Mouse (Mus musculus): Measurements from ENCODE around the gene Sh3bp2. TPM values are rescaled to one million over a fixed set of nuclear protein-coding genes. Genes with fewer than 3 reads are reported as not detected.

Gene Sh3bp2
- polyA plus RNA-seq, 1 experiment = 3.2 TPM

- TF ChIP-seq GATA1 (IDR thresholded peaks at IDR 0.05; ENCODE audit: low read length) = no peak
Observed at GRCm38 (mm10) chr5:34517913-34518312, 7.7 kb upstream of the Sh3bp2 start.

GRCm38 (mm10) chr5:34519389-34519910 lies 6.2 kb upstream of the Sh3bp2 start:
- no peak for TF ChIP-seq GATA1 (IDR thresholded peaks at IDR 0.05; ENCODE audit: low read length)

GRCm38 (mm10) chr5:34520458-34521209 lies 5.0 kb upstream of the Sh3bp2 start:
- no peak for TF ChIP-seq GATA1 (IDR thresholded peaks at IDR 0.05; ENCODE audit: low read length)

DNA sequence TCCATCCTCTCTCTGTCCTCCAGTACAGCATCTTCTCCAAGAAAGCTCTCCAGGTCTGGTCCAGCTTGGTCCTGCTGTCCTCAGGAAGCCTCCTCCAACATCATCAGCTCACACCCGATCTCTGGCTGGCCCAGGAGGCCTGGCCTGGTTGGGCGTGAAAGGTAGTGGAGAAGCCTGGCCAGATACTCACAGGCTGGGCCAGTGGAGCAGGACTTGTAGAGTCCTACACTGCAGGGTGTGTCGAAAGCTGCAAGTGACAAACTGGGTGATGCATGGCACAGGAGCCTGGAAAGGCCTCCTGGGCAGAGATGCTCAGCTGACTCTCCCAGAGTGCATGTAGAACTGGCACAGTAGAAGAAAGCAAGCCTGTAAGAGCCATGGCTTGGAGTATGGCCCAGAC lies 4.3 kb upstream of the Sh3bp2 start:
- TF ChIP-seq GATA1 (IDR thresholded peaks at IDR 0.05; ENCODE audit: low read length) = no peak

DNA sequence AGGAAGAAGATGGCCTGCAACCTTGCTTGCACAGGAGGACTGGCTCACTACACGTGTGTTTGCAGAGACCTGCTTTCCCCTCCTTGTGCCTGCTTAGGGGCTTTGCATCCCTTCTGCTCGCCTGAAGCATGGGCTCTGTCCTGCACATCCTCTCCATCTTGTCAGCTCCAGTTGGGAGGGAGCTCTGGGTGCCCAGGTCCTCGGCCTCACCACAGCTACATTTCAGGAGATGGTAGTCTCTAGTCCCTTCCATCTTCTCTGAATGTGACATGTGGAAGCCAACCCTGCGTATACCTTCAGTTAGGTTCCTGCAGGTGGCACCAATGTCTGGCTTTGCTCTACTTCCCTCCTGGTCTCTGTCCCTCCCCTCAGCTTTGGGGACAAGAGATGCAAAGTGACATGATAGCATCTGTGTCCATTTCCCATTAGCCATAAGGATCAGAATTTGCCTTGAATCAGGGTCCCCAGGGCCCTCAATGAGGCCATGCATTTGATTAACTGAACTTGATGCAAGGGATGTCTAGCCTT lies 1.6 kb upstream of the Sh3bp2 start:
- no peak for TF ChIP-seq GATA1 (IDR thresholded peaks at IDR 0.05; ENCODE audit: low read length)

- TF ChIP-seq GATA1 (IDR thresholded peaks at IDR 0.05; ENCODE audit: low read length) = no peak
Observed at GRCm38 (mm10) chr5:34524511-34524910, 1.1 kb upstream of the Sh3bp2 start.

- no peak for TF ChIP-seq GATA1 (IDR thresholded peaks at IDR 0.05; ENCODE audit: low read length)
Observed at GRCm38 (mm10) chr5:34526477-34526775, 788 bp downstream of the Sh3bp2 start.

DNA sequence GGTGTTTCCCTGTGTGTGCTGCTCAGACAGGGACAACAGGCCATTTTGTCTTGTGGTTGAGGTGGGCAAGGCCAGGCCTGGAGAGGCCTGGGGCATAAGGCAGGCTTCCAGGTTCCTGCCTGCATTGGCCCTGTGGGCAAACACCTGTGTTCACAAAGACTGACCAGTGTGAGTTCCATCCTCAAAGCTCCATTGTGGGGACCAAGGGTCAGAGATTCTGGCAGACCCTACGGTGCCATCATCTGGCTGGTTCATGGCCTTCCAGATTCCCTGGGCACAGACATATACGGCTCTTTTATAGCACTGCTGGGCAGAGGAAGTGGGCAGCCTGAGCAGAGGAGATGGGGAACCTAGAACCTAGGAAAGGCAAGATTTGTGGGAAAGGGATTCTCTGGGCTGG lies 1.7 kb downstream of the Sh3bp2 start:
- no peak for TF ChIP-seq GATA1 (IDR thresholded peaks at IDR 0.05; ENCODE audit: low read length)

DNA sequence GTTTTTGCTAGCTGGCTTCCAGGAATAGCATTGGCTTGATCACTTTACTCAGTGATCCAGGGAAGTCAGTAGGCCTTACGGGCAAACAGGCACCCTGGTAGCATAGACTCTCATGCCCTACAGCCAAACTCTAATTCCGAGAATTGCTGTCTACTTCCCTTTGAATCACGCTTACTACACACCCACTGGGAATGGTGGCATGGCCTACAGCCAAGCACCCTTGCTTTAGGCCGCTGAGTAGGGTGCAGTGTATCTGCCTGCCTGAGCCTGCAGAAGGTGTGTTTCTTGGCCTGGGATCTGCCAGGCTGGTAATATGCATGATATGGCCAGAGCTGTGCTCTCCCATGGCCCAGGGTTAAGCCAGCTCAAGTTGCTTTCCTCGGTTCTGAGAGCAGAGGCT lies 3.1 kb downstream of the Sh3bp2 start:
- TF ChIP-seq GATA1 (IDR thresholded peaks at IDR 0.05; ENCODE audit: low read length) = no peak

DNA sequence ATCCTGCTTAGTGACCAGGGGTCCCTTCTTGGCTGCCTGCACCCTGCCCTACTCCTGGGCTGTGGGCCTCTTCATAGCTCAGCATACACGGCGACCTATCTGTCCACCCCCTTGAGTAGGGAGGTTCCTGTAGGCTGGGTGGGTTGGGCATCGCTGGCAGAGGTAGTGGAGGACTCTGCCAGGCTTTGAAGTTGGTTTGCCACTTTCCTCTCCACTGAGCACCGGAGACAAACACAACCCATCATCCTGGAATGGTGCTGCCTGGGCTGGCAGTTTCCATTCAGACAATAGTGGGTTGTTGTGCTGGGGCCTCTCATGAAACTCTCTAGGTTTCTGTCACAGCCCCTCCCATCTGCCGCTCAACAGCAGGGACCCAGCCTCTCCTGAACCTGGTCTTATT lies 4.5 kb downstream of the Sh3bp2 start:
- no peak for TF ChIP-seq GATA1 (IDR thresholded peaks at IDR 0.05; ENCODE audit: low read length)

DNA sequence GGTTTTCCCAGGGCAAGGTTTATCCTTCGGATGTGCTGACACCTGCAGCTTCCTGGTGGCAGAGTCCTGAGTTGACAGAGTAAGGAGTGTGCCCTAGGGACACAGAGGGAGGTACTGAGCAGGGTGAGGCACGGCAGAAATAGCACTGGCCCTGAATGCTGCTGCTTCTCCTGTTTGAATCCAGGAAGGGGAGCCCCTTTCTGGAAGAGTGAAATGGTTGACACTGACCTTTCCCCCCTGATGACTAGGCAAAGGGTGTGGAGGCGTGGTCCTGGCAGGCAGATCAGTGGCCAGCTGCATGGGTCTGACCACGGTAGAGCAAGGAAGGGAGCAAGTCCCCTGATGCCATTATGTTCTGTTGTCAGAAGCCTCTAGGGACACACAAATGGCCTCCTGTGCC lies 5.0 kb downstream of the Sh3bp2 start:
- TF ChIP-seq GATA1 (IDR thresholded peaks at IDR 0.05; ENCODE audit: low read length) = no peak

- TF ChIP-seq GATA1 (IDR thresholded peaks at IDR 0.05; ENCODE audit: low read length) = no peak
Observed at GRCm38 (mm10) chr5:34533066-34533465, 7.4 kb downstream of the Sh3bp2 start.

GRCm38 (mm10) chr5:34533820-34534219 lies 8.2 kb downstream of the Sh3bp2 start:
- TF ChIP-seq GATA1 (IDR thresholded peaks at IDR 0.05; ENCODE audit: low read length) = no peak

DNA sequence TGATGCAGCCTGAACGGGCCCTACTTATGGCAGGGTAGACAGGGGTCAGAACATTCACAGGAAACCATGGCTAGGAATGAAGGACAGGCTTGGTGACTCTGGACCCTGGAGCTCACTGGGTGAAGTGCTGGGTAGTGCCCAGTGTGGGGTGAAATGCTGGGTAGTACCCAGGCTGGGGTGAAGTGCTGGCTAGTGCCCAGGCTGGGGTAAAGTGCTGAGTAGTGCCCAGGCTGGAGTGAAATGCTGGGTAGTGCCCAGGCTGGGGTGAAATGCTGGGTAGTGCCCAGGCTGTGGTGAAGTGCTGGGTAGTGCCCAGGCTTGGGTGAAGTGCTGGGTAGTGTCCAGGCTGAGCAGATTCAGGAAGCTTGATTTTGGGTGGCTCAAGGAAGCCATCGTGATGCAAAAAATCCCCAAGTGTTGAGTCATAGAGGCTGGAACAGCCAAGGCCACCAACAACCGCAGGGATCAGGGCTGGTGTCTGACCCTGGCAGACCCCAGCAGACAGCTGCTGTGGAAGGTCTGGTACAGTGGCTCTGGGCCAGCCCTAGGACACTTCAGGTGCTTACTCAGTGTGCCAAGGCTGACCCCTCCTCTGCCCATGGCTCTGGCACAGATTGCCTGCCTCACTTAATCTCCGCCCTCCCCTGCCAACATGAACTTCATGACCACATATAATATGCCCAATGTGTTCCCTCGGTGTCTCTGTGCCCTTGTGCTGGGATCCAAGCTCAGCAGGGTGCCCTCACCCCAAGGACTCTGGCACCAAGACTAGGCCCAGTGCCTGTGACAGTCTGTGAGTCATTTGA lies 9.3 kb downstream of the Sh3bp2 start:
- TF ChIP-seq GATA1 (IDR thresholded peaks at IDR 0.05; ENCODE audit: low read length) = no peak

DNA sequence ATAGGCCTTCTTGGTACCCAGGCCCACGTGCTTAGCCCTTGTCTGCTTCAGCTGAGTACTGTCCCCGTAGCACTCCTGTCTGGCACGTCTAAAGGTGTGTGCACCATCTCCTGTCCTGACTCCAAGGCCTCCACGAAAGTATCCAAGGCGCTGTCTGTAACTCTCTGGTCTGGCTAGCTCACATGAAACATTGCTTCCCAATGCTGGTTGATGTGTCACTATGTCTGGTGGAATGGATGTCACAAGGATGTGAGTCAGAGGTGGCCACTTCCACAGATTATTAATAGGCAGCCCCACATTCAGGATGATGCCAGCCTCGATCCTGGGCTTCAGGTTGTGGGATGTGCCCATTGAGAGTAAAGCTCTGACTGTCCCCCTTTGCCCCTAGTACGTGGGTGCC lies 10.2 kb downstream of the Sh3bp2 start:
- no peak for TF ChIP-seq GATA1 (IDR thresholded peaks at IDR 0.05; ENCODE audit: low read length)

- TF ChIP-seq GATA1 (IDR thresholded peaks at IDR 0.05; ENCODE audit: low read length) = no peak
Observed at GRCm38 (mm10) chr5:34538079-34538478, 12.4 kb downstream of the Sh3bp2 start.

DNA sequence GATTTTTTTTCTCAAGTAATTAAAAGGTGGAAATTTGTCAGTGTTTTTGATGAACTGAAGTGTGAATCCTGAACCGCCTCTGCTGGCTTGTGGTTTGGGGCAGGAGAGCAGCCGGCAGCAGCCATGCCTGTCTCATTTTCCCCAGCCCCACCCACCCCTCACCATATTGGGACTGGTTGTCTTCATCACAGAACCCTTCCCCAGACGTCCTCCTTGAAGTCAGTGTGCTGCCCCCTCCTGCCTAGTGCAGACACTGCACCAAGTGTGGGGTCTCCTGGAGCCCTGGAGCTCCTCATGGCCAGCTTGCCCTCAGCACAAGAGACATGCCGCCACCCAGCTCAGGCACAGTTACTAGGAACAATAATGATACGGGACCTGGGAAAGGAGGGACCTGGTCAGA lies 12.9 kb downstream of the Sh3bp2 start:
- TF ChIP-seq GATA1 (IDR thresholded peaks at IDR 0.05; ENCODE audit: low read length) = no peak

Measured in G1E-ER4 (cell line).